Mouse (Mus musculus): ENCODE results near the gene Ptprd. TPM values are rescaled to one million over a fixed set of nuclear protein-coding genes. Genes with fewer than 3 reads are reported as not detected.

Gene Ptprd
- polyA plus RNA-seq, 1 experiment from 2014 or later, result 10.9 TPM

DNA sequence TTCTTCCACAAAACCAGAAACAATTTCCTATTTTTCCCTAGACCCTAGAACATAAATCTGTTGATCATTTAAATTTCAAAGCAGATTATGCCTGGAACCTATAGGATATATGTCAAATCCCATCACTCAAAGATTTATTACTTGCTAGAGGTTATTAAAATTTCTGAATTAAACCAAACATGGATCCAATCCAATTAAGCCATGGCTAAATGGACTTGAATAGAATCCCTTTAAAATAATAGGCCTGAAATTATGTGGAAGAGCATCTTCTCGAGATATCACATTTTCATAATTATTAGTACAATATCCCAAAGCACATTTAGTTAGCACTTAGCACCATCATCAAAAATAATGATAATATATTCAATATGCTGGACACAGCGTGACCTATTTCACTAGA lies 1792.1 kb downstream of the Ptprd start:
- no peaks in the 10 kb centered on the region for H3K9me3 ChIP-seq
- H3K36me3 ChIP-seq, result no peaks in the 10 kb centered on the region
- DNase-seq (ENCODE audit: low spot score), result no peak

DNA sequence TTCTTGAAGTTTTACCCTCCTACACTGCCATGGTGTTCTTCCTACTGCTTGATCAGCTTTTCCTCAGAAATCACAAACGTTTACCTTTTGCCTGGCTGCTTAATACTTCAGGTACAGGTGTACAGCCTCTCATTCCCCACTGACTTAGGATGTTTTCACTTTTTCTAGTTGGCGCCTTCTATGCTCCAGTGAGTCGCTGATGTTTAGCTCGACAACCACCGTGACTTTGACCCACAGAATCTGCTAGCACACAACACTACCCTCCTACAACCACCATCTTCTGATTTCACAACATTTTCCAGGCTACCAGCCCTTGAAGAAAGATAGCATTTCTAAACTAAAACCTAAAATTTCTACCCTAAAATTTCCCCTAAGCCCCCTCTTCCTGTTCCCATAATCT lies 1794.1 kb downstream of the Ptprd start:
- Histone ChIP-seq H3K4me3 (no peak overlapping the region), H3K4me1 (no peaks in the 10 kb centered on the region), H3K27me3 (ENCODE audit: insufficient read depth, poor library complexity, severe bottlenecking) (no peaks in the 10 kb centered on the region), H3K36me3 (no peaks in the 10 kb centered on the region), H3K9me3 (no peaks in the 10 kb centered on the region), H3K27ac (no peak overlapping the region)
- DNase-seq (ENCODE audit: low spot score), result no peak
- WGBS, result 95% methylated on average over 5 of the region's 5 CpGs

More for the DNA sequence above, 1792.1 kb downstream of the Ptprd start:
- no peaks in the 10 kb centered on the region for H3K27me3 ChIP-seq (ENCODE audit: insufficient read depth, poor library complexity, severe bottlenecking)
- H3K27ac ChIP-seq, result no peak overlapping the region
- H3K4me1 ChIP-seq, result no peaks in the 10 kb centered on the region
- H3K4me3 ChIP-seq, result no peak overlapping the region
- WGBS, result 92% methylated on average over 2 of the region's 2 CpGs

DNA sequence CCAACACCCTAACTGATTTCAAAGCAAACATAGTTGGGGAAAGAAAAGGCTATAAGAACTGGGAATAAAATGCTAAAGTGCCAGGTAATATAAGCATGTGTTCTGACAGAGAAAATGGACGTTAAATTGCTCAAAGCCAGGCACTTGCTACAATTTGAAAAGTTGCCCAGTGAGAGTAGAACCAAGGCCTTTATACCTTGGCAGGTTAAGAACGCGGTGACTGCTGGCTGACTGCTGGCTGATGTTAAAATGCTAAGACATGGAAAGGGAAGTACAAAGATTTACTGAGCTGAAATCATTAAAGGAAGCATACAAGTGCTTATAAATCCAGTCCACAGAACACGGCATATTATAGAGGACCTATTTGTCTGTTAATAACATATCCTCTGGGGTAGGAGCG lies 1796.1 kb downstream of the Ptprd start:
- Histone ChIP-seq H3K27ac (no peak overlapping the region), H3K36me3 (no peaks in the 10 kb centered on the region), H3K27me3 (ENCODE audit: insufficient read depth, poor library complexity, severe bottlenecking) (no peaks in the 10 kb centered on the region), H3K9me3 (no peaks in the 10 kb centered on the region), H3K4me1 (no peaks in the 10 kb centered on the region), H3K4me3 (no peak overlapping the region)
- WGBS, result 91% methylated on average over 5 of the region's 5 CpGs
- no peak for DNase-seq (ENCODE audit: low spot score)

DNA sequence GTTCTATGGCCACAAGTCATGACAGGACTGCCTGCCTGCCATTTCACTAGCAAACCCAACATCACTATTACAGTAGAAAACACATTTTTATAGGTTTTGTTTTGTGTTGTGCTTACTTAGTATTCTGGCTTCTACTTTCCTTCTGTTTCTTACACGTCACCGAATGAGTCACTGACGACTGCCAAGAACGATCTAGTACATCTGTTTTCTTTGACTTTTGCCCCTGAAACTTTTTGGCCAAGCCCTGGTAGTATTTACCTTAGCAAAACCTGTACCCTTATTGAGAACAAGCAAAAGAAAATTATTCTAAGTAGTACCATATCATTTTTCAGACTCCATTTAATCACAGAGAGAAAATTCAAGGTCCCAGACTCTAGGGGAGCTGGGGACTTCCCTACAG lies 1797.2 kb downstream of the Ptprd start:
- H3K36me3 ChIP-seq, result no peaks in the 10 kb centered on the region
- 79% methylated on average over 4 of the region's 4 CpGs for WGBS
- DNase-seq (ENCODE audit: low spot score), result no peak
- H3K9me3 ChIP-seq, result no peaks in the 10 kb centered on the region
- H3K27me3 ChIP-seq (ENCODE audit: insufficient read depth, poor library complexity, severe bottlenecking), result no peaks in the 10 kb centered on the region
- H3K4me1 ChIP-seq, result no peaks in the 10 kb centered on the region
- no peak overlapping the region for H3K4me3 ChIP-seq
- H3K27ac ChIP-seq, result no peak overlapping the region

DNA sequence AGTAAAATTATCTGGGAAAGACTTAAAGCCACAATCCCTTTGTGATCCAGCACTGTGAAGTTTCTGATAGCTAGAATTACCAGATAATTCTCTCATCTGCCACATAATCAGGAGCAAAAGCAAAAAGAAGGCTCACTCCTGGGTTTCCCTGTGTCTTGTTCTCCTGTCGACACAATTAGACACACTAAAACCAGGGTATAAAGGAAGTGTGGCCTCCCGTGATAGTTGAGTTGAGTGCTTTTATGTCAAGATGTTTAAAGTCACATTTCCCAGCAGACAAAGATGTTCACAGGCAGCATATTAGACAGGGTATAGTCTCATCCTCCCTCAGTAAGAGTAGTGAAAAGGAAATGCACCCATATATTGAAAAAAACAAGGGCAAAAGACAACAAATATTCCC lies 1801.7 kb downstream of the Ptprd start:
- DNase-seq (ENCODE audit: low spot score), result no peak
- Histone ChIP-seq H3K9me3 (no peaks in the 10 kb centered on the region), H3K27me3 (ENCODE audit: insufficient read depth, poor library complexity, severe bottlenecking) (no peaks in the 10 kb centered on the region), H3K36me3 (no peaks in the 10 kb centered on the region), H3K4me3 (no peak overlapping the region), H3K4me1 (no peaks in the 10 kb centered on the region), H3K27ac (no peak overlapping the region)
- 31% methylated on average over 2 of the region's 2 CpGs for WGBS

DNA sequence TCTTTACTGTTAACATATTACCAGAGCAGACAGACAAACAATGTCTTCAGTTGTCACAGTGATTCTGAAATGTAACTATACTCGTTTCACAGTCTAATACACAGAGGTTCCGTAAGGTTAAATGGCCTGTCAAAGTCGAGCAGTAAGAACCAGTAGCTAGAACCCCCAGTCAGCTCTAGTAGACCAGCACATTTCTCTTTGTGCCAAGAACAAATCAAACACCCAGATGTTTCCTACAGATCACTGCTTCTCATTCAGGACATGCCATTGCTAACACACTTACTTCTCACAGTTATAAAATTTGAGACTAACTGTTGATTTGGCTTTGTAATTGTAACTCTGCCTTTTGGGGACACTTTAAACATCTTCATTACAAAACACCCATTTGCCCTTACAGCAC lies 1802.6 kb downstream of the Ptprd start:
- DNase-seq (ENCODE audit: low spot score), result no peak
- no peak overlapping the region for H3K27ac ChIP-seq
- H3K36me3 ChIP-seq, result no peaks in the 10 kb centered on the region
- H3K9me3 ChIP-seq, result no peaks in the 10 kb centered on the region
- no peaks in the 10 kb centered on the region for H3K27me3 ChIP-seq (ENCODE audit: insufficient read depth, poor library complexity, severe bottlenecking)
- 72% methylated on average over 3 of the region's 3 CpGs for WGBS
- H3K4me1 ChIP-seq, result no peaks in the 10 kb centered on the region
- no peak overlapping the region for H3K4me3 ChIP-seq

DNA sequence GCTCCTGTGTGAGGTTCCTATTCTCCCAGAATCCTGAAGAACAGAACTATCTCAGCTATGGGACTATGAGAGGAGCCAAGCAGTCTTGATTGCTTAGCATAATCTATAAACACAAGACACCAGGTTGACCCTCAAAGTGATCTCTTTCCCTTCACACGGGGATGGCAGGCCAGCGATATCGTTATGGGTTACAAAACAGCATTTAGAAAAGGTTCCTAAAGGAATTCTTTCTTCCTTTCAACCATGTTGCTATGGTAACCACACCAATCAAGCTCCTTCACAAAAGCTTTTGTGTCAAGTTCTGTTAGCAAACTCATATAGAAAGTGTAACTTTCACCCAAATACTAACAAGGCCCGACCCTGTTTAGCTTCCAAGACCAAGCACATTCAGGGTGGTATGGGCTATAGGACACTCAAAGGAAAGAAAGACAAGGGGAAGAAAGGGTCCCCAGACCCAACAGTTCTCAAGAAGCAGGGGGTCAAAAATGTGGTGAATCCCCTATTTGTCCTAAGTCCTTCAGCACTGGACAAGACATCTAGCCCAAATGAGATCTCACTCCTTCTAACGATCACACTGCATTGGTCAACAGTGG lies 1805.8 kb downstream of the Ptprd start:
- no peak for DNase-seq (ENCODE audit: low spot score)
- H3K36me3 ChIP-seq, result no peaks in the 10 kb centered on the region
- H3K27ac ChIP-seq, result no peak overlapping the region
- no peak overlapping the region for H3K4me3 ChIP-seq
- H3K9me3 ChIP-seq, result no peaks in the 10 kb centered on the region
- no peaks in the 10 kb centered on the region for H3K27me3 ChIP-seq (ENCODE audit: insufficient read depth, poor library complexity, severe bottlenecking)
- H3K4me1 ChIP-seq, result no peaks in the 10 kb centered on the region
- WGBS, result 84% methylated on average over 5 of the region's 5 CpGs

DNA sequence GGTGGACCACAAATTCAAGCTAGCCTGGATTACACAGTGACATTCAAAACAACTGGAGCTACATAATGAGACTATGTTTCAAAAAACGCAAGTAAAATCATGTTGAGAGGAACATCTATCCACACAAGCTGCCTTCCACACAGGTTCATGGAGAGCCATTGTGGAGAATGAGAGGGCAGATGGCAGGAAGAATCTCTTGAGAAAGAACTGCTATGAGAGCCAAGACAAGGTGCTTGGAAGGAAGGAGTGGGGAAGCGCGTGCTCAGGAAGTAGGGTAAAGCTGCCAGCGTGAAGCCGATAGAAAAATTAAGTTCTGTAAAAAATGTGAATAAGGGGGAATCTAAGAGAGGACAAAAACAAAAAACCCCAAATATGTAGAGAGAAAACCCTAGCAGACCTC lies 1808.5 kb downstream of the Ptprd start:
- DNase-seq (ENCODE audit: low spot score), result no peak
- Histone ChIP-seq H3K27me3 (ENCODE audit: insufficient read depth, poor library complexity, severe bottlenecking) (no peaks in the 10 kb centered on the region), H3K4me3 (no peak overlapping the region), H3K36me3 (no peaks in the 10 kb centered on the region), H3K4me1 (no peaks in the 10 kb centered on the region), H3K27ac (no peak overlapping the region), H3K9me3 (no peaks in the 10 kb centered on the region)
- WGBS, result 90% methylated on average over 5 of the region's 5 CpGs

DNA sequence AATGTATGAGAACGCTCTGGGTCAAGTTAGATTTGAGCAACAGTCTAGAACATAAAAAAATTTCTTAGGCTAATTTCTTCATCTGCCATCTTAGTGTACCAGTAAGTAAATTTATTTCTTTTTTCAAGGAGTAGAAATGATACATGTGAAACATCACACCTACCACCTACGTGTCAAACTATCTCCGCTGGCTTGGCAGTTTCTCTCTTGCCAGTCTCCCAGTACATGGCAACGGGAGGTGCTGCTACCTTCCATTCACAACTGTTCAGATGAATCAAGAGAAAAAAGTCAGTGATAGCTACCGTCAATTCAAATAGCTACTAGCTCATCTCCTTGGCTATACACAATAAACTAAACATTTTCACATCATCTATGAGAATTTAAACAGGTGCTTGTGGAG lies 1823.9 kb downstream of the Ptprd start:
- 86% methylated on average over 5 of the region's 5 CpGs for WGBS
- no peak for DNase-seq (ENCODE audit: low spot score)
- Histone ChIP-seq H3K36me3 (no peaks in the 10 kb centered on the region), H3K27ac (no peak overlapping the region), H3K4me1 (peaks cover 4% of the 10 kb centered on the region; the same call in 1 of the 2 replicates), H3K9me3 (no peaks in the 10 kb centered on the region), H3K4me3 (no peak overlapping the region), H3K27me3 (ENCODE audit: insufficient read depth, poor library complexity, severe bottlenecking) (no peaks in the 10 kb centered on the region)

DNA sequence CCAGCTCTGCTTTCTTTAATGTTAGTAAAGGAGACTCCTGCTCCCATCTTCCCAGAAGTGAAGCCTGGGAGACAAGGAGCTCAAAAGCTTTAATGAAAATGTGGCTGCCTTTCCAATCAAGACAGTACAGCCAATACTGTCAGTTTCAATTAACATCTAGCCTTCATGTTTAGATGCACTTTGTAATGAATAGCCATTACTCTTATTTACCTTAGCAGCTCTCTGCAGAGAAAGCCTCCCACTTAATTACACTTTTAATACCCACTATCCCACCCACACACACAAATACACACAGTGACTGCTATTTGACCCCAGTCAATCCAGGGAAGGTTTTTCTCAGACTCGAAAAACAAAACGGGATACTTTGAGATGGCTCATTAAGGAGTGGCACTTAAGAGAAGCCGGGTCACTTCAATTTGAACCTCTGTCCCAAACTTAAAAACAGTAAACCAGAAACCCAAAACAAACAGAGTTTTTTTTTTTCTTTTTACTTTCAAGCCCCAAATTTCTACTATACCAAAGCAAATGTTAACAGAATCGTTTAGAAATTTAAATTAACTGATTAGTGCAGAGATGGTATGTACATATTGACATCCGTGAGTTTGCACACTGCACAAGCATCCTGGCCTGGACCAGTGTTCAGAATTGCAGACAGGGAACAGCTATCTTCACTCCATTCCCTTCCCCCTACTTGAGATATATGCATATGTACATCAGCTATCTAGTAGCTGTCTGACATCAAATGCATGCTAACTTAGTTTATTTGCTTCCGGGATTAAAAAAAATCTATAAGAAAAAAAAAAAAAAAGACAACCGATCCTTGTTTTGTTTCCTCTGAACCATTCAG lies 1824.6 kb downstream of the Ptprd start:
- Histone ChIP-seq H3K9me3 (no peaks in the 10 kb centered on the region), H3K27ac (no peak overlapping the region), H3K27me3 (ENCODE audit: insufficient read depth, poor library complexity, severe bottlenecking) (no peaks in the 10 kb centered on the region), H3K4me1 (peaks cover 4% of the 10 kb centered on the region; the same call in 1 of the 2 replicates), H3K4me3 (no peak overlapping the region), H3K36me3 (no peaks in the 10 kb centered on the region)
- WGBS, result 75% methylated on average over 7 of the region's 7 CpGs
- DNase-seq (ENCODE audit: low spot score), result no peak

DNA sequence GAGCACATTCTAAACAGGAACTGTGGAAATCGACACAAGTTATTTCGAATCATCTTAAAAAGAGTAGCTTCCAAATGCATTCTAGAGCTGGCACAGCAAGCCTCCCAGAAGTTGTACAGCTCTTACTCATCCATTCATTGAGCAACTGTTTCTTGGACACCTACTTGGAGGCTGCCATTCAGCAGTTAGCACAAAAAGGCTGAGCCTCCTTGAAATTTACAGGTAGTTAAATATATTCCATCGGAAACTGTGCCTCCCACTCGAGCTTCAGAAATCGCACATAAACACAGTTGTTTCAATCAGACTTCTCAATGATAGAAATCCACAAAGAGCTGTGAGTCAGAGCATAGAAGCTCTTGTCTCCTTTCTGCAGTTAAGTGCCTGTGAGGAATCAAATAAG lies 1825.9 kb downstream of the Ptprd start:
- Histone ChIP-seq H3K36me3 (no peaks in the 10 kb centered on the region), H3K4me1 (no peaks in the 10 kb centered on the region), H3K27ac (no peak overlapping the region), H3K4me3 (no peak overlapping the region), H3K27me3 (ENCODE audit: insufficient read depth, poor library complexity, severe bottlenecking) (no peaks in the 10 kb centered on the region), H3K9me3 (no peaks in the 10 kb centered on the region)
- DNase-seq (ENCODE audit: low spot score), result no peak
- WGBS, result 90% methylated on average over 5 of the region's 5 CpGs

DNA sequence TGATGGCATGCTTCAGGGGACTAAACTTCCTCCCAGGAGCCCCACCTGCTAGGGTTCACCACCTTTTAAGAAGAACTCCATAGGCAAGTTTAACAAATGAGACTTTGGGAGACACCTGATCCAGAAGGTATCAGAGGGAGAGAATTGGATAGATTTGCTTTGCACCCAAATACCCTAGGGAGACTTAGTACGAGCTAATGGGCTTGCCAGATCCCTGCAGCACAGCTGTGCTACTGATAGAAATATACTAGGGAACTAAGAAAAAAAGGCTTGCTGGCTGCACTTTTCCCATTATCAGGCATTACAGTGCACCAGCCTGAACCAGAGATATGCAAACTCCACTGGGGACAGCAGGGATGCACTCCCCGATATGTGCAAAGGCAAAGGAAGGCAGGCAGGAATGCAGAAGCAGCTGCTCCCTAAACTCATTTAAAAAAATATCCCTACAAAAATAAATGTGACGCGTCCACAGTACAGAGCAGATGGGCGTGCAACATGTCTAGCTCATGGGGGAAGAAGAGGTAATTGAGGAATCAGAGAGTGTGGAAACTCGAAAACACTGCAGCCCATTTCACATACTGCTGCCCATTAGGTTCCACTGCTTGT lies 1831.3 kb downstream of the Ptprd start:
- Histone ChIP-seq H3K27ac (no peak overlapping the region), H3K4me1 (0 out of 2 replicates have a peak, but pooled peaks cover 6% of the 10 kb centered on the region), H3K27me3 (ENCODE audit: insufficient read depth, poor library complexity, severe bottlenecking) (no peaks in the 10 kb centered on the region), H3K36me3 (no peaks in the 10 kb centered on the region), H3K4me3 (no peak overlapping the region), H3K9me3 (no peaks in the 10 kb centered on the region)
- no peak for DNase-seq (ENCODE audit: low spot score)
- 58% methylated on average over 6 of the region's 6 CpGs for WGBS
